Mouse (Mus musculus) embryo, embryonic 10 days (tissue): Measurements from ENCODE around the gene Col23a1.

ENCODE experiments used
- DNase-seq: peaks from one replicate; pipeline ENCODE4 v3.0.0-alpha.2; 2015; ENCODE audit warnings: low spot score

The Col23a1 gene

DNA sequence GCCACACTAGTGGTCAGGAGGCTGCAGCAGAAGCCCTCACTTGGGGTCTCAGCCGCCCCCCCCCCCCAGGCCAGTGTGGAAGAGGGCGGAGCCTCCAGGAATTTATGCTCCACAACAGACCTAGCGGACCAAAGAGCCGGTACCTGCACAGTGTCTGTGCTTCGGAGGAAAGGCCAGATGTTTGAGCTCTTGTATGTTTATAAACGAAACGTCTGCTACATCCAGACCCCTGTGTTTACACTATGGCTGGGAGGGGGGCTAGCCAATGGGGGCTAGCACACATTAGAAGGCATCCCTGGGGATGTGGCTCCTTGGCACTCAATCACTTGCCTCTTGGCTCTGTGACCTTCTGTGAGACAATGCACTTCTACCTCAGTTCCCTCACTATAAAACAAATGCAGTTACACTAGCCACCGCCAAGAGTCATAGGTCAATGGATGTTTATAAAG lies 99.2 kb downstream of the Col23a1 start:
- DNase-seq = peak; percentile 59

DNA sequence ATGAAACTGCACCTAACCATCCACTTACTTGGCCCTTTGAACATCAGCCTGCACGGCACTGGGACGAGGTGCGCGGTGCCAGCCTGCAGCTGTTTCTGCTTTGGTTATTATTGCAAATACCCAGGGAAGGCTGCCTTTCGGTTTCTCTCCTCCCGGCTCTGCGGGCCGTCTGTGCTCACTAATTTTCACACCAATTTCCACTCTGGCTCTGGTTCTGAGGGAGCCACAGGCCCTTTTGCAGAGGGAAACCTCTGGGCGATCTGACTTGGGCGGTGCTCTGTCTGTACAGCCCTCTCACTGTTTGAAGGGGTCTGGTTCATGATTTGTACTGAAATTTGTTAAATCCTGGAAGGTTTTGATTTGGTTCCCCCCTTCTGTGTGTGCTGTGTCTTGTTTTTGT lies 100.0 kb downstream of the Col23a1 start:
- DNase-seq = no peak

DNA sequence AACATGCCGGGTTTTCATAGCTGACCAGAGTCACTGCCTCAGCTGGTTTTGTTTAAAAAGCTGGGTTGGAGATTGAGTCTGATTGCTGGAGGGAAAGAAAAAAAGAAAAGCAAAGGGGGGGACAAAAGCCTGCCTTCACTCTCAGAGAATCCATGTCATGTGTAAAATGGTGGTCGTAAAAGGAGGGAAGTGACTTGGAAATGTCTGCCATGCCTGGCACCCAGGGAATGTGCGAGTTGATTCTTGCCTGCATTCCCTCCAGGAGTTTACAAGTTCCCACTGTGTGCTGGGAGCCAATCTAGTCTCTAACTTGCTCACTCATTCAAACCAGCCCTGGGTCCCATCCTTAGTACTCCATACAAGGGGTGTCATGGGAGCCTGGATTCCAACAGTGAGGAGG lies 100.8 kb downstream of the Col23a1 start:
- no peak for DNase-seq

DNA sequence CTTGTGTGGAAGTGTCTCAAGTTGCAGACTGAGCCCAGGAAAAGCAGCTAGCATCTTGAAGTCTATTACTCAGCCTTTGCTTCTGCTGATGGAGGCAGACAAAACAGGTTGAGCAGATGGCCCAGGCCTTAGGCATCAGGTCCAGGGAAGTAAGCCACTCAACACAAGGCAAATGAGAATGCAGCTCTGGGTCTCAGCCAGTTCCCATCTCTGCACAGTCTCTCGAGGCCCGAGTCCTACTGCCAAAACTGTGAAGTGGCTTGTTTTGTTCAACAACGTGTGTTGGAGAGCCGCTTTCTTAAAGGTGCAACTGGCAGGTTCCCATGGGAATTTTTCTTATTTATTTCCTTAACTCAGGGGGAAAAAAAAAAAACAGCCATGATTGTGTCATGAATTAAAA lies 101.8 kb downstream of the Col23a1 start:
- no peak for DNase-seq

DNA sequence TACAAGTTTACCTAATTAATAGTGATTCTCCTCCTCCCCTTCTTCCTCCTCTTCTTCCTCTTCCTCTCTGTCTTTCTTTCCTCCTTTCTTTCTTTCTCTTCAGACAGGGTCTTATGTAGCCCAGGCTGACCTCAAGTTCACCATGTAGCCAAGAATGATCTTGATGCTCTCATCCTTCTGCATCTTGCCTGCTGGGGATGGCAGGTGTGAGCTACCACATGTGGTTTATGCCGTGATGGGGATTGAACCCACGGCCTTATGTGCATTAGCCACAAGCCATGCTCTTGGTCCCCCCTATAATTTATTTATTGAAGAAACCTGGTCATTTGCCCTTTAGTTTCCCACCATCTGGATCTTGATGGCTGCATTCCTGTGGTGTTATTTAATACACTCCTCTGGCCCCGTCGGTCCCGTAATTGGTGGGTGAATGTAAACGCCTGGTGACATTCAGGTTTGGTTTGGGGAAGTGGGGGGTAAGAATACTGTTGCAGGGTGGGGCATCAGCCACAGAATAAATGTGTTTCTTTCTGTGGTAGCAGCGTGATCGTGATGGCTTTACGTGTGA lies 104.7 kb downstream of the Col23a1 start:
- no peak for DNase-seq

DNA sequence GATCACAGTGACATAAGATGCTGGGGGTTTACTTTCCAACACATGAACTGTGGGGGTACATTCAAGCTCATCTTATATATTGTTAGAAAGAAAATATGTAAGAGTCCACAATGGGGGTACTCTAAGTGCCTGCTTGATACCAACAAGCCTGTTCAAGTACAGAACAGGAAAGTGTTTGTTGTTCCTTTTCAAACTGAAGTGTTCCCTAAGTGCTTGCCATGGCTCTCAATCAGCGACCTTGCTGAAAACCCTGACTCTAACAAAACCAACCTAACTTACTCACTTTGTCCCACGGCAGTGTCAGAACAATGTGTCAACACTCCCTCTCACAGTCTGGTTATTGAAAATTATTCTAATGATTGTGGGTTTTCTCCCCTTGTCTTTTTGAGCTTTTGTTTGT lies 106.7 kb downstream of the Col23a1 start:
- DNase-seq = no peak

DNA sequence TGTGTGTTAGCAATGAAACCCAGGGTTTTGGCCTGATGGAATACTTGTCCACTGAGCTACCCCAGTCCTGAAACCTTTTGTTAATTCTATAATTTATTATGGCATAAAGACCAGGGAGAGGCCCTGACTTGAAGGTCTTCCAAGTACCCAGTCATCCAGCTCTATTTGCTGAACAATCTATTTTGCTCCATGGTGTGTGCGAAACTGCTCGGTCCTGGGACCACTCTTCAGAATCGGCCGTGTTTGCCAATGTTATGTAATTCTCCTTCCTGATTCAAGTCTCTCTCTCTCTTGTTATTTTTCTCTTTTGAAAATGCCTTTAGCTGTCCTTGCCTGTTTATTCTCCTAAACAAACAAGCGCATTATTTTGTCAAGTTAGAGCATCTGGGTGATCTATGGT lies 108.4 kb downstream of the Col23a1 start:
- DNase-seq = no peak

DNA sequence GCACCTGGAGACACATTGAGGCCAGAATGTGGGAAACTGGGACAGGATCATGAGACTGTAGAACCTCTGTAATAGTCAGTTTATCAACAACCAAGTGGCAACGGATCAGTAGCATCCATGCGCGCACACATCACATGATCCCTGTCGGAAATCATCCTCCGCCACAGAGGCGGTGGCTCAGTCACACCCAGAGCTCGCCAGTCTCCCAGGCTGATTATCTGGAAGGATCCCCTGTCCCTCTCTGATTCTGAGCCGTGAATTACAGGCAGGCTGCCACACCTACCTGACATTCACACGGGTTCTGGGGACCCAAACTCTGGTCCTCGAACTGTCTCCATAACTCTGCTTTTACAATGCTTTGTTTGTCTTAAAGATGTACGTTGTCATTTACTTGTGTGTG lies 110.6 kb downstream of the Col23a1 start:
- DNase-seq = no peak

DNA sequence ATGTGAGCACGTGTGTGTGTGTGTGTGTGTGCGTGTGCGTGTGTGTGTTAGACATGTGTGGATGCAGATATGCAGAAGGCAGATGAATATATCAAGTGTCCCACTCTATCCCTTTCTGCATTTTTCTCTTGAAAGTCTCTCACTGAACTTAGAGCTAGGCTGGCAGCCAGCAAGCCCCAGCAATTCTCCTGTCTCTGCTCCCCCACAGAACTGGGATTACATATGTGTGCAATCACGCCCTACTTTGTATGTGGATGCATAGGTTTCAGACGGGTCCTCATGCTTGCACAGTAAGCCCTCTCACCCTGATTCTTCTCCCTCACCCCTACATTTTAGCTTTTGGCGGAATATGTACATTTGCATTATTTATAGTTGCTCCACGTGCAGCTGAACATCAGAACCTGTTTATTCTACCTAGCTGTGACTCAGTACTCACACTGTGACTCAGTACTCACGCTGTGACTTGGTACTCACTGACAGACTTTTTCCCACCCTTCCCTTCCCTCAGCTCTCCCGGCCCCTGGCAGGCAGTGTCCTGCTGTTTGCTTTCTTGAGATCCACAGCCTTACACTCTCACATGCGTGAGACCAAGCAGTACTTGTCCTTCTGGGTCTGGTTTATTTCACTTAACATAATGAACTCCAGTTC lies 111.9 kb downstream of the Col23a1 start:
- no peak for DNase-seq

DNA sequence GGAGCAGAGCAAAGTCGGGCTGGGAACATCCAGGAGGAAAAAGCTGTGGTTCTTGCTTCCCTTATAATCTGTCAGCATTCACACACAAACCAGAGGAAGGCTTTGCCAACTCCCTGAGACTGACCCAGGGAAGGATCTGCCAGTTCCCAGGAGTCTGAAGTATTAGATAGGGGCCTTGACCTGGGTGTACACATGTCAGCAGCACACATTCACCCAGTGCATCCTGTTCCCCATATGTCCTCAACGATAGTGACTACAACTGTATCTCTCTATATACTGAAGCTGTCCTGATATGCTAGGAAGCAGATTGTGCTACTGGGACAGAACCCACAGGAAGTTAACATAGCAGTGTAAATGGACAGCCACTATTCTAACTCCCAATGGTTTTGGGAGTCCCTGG lies 114.2 kb downstream of the Col23a1 start:
- no peak for DNase-seq

DNA sequence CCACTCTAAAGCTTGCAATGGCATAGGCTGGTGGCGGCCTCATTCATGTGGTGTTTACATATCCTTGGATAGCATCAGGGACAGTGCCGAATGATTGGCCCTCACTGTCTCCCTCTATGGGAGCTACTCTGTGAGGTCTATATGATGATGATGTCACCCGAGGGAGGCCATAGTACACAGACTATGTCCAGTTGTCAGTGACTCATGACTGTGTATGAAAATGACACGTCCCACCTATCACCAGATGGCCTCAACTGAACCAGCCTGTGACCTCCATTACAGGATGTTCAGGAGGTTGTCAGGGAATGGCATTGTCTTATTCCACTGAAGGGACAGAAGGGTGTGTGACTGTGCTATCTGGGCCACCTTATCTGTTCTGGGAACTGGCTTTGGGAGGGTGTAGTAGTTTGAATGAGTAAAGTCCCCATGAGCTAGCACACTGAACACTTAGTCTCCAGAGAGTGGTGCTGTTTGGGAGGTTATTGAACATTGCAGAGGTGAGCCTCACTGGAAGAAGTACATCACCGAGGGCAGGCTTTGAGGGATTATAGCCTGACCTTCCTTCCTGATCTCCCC lies 115.2 kb downstream of the Col23a1 start:
- no peak for DNase-seq

DNA sequence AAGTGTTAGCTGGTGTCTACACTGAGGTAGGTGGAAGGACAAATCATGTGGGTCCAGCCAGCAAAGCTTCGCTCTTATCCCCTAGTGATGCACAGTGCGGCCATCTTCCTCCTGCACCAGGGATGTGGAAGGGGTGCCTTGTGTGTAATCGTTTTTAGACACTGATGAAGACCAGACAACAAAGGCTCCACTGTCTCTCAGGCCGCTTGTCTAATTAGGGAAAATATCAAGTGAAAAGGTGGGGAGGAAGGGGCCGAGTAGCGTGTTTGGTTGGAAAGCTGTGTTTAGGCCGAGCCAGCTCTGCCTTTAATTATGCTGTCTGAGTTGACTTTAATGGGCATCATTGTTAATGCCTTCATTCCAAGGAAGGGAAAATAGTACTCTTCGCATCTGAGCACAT lies 116.8 kb downstream of the Col23a1 start:
- no peak for DNase-seq

DNA sequence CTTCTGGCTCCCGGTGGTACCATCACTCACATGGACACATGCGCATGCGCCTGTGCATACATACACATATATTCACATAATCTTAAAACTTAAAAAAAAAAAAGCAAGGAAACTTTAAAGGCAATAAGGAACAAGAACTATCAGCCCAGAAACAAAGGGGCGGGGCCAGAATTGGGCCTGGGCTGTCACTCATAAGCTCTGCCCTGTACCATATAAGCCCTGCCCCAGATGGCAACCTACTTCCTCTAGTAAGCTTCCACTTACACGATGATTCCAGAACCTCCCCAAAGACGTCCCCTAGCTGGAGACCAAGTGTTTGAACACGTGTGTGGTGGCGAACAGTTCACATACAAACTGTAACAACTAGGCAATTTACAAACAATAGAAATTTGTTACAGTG lies 117.6 kb downstream of the Col23a1 start:
- no peak for DNase-seq

DNA sequence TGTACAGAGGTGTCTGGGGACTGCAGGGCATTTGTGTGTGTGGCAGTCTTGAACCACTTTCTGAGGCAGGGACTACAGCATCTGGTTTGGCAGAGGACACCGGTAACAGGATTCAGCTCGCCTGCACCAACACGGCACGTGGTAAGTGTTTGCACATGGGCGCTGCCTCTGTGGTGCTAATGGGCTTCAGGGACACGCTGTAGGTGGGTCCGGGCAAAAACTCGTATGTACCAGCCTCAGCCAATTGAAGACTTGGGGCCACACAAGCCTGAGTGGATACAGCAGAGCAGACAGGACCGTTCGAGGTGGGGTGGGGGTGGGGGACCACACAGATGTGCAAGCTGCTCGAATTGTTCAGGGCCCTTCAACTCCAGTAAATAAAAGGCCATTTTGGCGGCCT lies 121.1 kb downstream of the Col23a1 start:
- no peak for DNase-seq

DNA sequence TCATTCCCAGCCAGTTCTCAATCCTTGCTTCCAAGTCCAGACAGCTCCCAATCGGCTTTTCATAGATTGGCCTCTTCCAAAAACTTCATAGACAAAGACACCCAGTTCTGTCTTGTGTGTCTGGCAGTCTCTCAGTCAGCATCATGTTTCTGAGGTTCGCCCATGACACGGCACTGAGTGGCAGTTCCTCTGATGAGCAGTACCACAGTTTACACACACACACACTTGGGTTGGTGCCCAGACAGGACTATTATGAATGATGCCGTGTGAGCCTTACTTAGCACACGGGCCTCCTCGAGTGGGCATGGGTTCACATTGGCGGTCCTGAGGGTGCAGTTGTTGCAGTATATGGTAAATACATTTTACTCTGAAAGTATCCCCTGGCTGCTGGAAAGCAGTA lies 124.8 kb downstream of the Col23a1 start:
- no peak for DNase-seq

DNA sequence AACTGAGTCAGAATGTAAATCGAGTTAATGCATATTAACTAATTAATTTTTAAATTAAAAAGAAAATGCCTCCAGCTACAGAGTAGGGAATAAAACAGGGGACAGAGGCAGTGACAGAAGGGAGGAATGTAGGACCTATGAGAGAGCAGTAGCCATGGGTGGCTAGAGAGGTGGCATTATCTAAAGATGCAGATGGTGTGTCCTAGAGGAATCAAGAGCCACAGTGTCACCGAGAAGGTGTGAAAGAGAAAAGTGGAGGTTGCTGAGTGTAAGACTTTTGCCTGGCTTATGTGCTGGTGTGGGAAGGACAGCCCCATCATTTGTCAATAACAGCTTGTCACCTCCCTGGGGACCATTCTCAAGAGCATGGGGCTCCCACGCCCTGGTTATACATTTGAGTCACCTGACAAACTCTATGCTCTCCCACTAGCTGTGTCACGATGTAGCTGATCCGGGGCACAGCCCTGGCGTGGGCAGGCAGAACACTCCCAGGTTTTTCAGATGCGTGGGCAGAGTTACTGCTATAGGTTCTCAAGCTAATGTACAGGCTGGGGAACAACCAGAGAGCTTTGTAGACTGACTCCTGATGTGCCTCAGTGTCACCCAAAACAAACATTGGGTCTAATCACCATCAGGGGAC lies 125.4 kb downstream of the Col23a1 start:
- DNase-seq = no peak

DNA sequence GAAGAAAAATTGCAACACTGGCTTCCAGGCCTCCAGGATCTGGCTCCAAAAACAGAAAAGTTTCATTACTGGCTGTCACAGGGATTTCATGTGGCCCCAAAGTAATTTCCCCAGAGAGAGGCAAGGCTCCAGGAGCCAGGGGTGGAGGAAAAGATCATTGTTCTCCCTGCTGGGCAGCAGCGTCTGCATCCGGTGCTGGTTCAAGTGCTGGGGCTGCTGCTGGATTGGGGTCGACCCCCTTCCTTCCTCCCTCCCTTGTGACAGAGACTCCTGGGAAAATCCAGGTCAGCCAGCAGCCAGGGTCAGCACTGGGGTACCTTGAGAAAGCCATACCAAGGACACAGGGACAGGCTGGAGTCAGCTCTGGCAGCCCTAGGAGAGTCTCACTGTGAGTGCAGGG lies 129.1 kb downstream of the Col23a1 start:
- no peak for DNase-seq

DNA sequence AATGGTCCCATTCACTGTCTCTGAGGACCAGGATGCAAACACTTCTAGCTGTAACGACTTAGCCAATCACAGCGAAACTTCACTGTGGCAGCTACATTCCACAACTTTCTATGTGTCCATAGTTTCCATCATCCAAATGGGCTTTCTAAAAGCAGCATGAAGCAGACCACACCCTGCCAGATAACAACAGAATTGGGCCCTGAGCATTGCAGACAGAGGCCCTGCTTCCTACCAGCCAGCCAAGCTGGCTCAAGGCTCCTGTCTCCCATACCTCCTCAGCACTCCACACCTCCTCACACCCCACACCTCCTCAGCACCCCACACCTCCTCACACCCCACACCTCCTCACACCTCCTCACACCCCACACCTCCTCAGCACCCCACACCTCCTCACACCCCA lies 132.2 kb downstream of the Col23a1 start:
- DNase-seq = no peak

DNA sequence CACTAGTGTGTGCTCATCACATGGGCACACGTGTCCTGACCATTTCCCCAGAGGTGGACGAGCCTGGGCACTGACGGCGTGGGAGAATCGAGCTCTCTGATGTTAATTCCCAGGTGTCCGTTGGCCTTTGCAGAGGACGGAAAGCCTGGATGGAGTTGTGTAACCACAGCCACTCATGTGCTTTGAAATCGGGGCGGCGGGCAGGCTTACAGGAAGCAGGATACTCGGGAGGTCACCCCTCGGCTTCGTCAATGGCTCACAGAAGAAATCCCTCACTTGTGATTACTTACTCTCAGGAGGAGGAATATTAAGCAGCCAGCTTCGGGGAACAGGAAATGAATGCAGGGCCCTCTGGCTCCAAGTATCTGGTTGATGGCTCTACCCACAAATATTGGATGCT lies 133.0 kb downstream of the Col23a1 start:
- DNase-seq = no peak

DNA sequence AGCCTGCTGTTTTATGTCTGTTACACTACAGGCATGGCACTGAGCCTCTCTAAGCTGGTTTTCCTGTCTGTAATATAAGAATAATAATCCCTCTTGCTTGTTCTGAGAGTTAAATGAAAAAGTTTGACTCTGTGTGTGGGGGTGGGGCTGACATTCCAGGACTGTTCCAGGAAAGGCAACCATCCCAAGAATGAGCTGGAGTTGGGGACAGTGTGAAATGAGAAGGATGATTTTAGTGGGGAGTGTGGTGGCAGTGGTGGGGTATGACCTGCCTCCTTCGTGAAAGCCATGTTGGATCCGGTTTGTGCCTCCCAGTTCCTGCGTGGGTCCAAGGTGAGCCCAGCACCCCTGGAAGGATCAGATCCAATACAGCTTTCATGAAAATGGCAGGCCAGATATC lies 136.4 kb downstream of the Col23a1 start:
- no peak for DNase-seq

DNA sequence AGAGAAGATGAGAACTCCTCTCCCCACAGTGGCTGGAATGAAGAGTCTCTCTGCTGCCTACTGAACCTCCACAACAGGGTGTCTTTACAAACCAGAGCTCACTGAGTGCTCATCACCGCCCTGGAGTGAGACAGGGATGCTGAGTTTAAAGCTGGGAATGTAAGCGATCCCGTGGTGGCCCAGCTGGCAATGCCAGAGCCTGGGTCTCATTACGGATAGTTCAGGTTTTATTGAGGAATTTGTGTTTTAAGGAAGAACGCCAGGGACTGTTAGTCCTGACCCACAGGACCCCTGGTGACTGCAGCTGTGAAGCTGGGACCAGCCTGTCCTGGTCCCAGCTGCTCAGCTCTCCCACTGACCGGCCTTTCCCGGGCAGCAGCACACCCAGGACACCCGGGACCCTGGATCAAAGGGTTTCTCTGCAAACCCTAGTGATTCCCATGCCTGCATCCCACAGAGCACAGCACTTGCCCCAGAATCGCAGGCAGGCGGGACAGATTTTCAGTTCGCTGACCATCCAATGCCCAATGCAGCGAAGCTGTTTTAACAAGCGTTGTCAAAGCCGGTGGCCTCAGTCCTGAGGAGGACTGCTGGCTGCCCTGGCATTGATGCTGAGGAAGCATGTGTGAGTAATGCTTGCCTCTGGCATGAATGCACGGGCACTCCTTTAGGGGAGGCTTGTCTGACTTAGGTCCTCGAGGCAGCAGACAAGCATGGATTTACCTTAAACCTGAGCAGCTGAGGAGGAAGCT lies 139.9 kb downstream of the Col23a1 start:
- no peak for DNase-seq

DNA sequence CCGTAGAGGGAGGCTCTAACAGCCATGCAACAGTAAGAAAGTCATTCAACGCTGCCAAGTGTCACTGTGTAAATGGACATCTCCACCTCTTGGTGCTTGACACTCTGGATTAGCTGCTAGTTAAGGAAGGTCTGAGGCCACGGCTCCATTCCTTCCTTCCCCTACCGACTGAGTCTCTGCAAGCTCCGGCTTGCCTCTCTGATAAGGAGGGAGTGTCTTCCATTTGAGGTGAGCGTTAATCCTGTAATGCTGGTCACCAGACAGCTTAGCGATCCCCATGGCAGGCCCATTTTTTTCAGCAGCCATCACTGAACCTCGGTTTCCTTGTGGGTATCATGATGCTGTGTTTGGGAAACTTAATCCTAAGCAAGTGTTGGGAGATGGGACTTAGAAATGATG lies 140.5 kb downstream of the Col23a1 start:
- DNase-seq = no peak

DNA sequence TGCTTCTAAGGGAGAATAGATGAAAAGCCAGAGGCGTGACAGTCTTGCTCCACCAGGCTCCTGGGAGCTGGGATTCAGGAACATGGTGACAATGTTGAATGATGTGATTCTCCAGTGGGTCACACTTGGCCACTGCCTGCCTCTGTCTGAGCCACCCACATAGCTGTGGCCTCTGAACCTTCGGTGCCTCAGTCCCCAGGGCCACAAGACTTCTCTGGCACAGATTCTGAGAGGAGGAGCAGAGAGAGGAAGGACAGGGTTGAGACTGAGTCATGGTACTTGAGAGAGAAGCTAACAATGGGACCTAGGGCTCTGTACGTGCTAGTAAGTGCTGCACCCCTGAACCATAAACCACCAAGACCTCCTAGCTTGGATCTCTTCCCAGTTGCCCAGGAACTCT lies 141.6 kb downstream of the Col23a1 start:
- DNase-seq = no peak
